Mouse (Mus musculus): ENCODE data around the gene Rbfox2.

GRCm38 (mm10) chr15:77079890-77080361 is 226.9 kb downstream of the Rbfox2 start:
- TF ChIP-seq CTCF (conservative IDR thresholded peaks at IDR 0.05; ENCODE audit: low read length) (no peak), POU5F1 (IDR thresholded peaks at IDR 0.05; ENCODE audit: borderline replicate concordance, low read length) (no peak), NANOG (IDR thresholded peaks at IDR 0.05; ENCODE audit: borderline replicate concordance, low read length) (no peak)

All from E14TG2a.4 (cell line).